Mouse (Mus musculus) MEL (cell line): Measurements from ENCODE around the gene B3galt5. TPM values are rescaled to one million over a fixed set of nuclear protein-coding genes. Genes with fewer than 3 reads are reported as not detected.

Source experiments
- DNase-seq: peaks from one replicate; pipeline ENCODE4 v3.0.0; 2011; ENCODE audit warnings: low read depth, low spot score
- H3K27ac ChIP-seq: 2 replicates; pipeline ENCODE4 v1.5.1; 2012; ENCODE audit warnings: low read depth, mild to moderate bottlenecking, control low read depth, low read length, moderate library complexity; ENCODE audit not compliant: control insufficient read depth
- H3K27me3 ChIP-seq, 2 experiments: fragments of 150-350 bp in 1 of 2; sonication (generic) in 1 of 2; 2 replicates each; pipeline ENCODE4 v1.6.1; 2012; ENCODE audit warnings: low read length in 2 of 2, mild to moderate bottlenecking in 2 of 2, improper control_type of control experiment in 1 of 2, moderate library complexity in 1 of 2; ENCODE audit not compliant: insufficient read depth in 2 of 2, control insufficient read depth in 1 of 2
- H3K36me3 ChIP-seq, 2 experiments: 2 replicates each; pipeline ENCODE4 v1.6.1; 2012 to 2014; ENCODE audit warnings: low read length in 2 of 2, improper control_type of control experiment in 1 of 2, inconsistent platforms in 1 of 2, mild to moderate bottlenecking in 1 of 2; ENCODE audit not compliant: insufficient read depth in 2 of 2, control insufficient read depth in 1 of 2
- H3K4me1 ChIP-seq, 2 experiments: fragments of 150-350 bp in 1 of 2; sonication (generic) in 1 of 2; 2 replicates each; pipeline ENCODE4 v1.6.1; 2012; ENCODE audit warnings: low read length in 2 of 2, improper control_type of control experiment in 1 of 2, mild to moderate bottlenecking in 1 of 2; ENCODE audit not compliant: insufficient read depth in 2 of 2, control insufficient read depth in 1 of 2
- H3K4me3 ChIP-seq, 2 experiments: fragments of 150-350 bp in 1 of 2; sonication (generic) in 1 of 2; 2 replicates each; pipeline ENCODE4 v1.5.1; 2012; ENCODE audit warnings: low read depth in 2 of 2, low read length in 2 of 2, mild to moderate bottlenecking in 2 of 2, moderate library complexity in 2 of 2, control low read depth in 1 of 2, improper control_type of control experiment in 1 of 2; ENCODE audit not compliant: control insufficient read depth in 1 of 2, insufficient read depth in 1 of 2
- H3K79me2 ChIP-seq: 2 replicates; pipeline ENCODE4 v1.6.1; 2012; ENCODE audit warnings: mild to moderate bottlenecking, low read length, moderate library complexity; ENCODE audit not compliant: control insufficient read depth, poor library complexity, insufficient read depth
- H3K9ac ChIP-seq: 2 replicates; pipeline ENCODE4 v1.6.1; 2012; ENCODE audit warnings: low read depth, mild to moderate bottlenecking, control low read depth, low read length, moderate library complexity; ENCODE audit not compliant: control insufficient read depth, poor library complexity, severe bottlenecking
- H3K9me3 ChIP-seq: fragments of 150-350 bp; sonication (generic); replicated peaks from 2 replicates; pipeline ENCODE4 v1.6.1; 2012; ENCODE audit warnings: mild to moderate bottlenecking, low read length, improper control_type of control experiment, moderate library complexity; ENCODE audit not compliant: insufficient read depth
- BHLHE40 ChIP-seq: IDR thresholded peaks from 2 replicates; pipeline ENCODE4 v1.6.1; 2012; ENCODE audit warnings: low read depth, mild to moderate bottlenecking, inconsistent platforms, low read length, improper control_type of control experiment, borderline replicate concordance
- CHD1 ChIP-seq: IDR thresholded peaks from 2 replicates; pipeline ENCODE4 v1.6.1; 2012; ENCODE audit warnings: low read depth, mild to moderate bottlenecking, inconsistent platforms, low read length, improper control_type of control experiment
- ETS1 ChIP-seq: IDR thresholded peaks from 2 replicates; pipeline ENCODE4 v1.6.1; 2012; ENCODE audit warnings: low read depth, mild to moderate bottlenecking, inconsistent platforms, low read length, improper control_type of control experiment, moderate library complexity
- GABPA ChIP-seq: IDR thresholded peaks from 2 replicates; pipeline ENCODE4 v1.6.1; 2012; ENCODE audit warnings: low read depth, mild to moderate bottlenecking, inconsistent platforms, low read length, improper control_type of control experiment, moderate library complexity
- GATA1 ChIP-seq: IDR thresholded peaks from 2 replicates; pipeline ENCODE4 v1.6.1; 2011; ENCODE audit warnings: low read depth, low read length, improper control_type of control experiment
- MAX ChIP-seq: IDR thresholded peaks from 2 replicates; pipeline ENCODE4 v1.6.1; 2011; ENCODE audit warnings: low read length, improper control_type of control experiment
- MAZ ChIP-seq: IDR thresholded peaks from 2 replicates; pipeline ENCODE4 v1.6.1; 2012; ENCODE audit warnings: low read depth, mild to moderate bottlenecking, inconsistent platforms, low read length, improper control_type of control experiment
- MXI1 ChIP-seq: IDR thresholded peaks from 2 replicates; pipeline ENCODE4 v1.6.1; 2011; ENCODE audit warnings: mild to moderate bottlenecking, low read depth, low read length, improper control_type of control experiment
- MYC ChIP-seq: IDR thresholded peaks from 2 replicates; pipeline ENCODE4 v1.6.1; 2011; ENCODE audit warnings: low read depth, mild to moderate bottlenecking, low read length, improper control_type of control experiment, moderate library complexity
- NELFE ChIP-seq: IDR thresholded peaks from 2 replicates; pipeline ENCODE4 v1.6.1; 2011; ENCODE audit warnings: low read depth, low read length, improper control_type of control experiment
- RCOR1 ChIP-seq: IDR thresholded peaks from 2 replicates; pipeline ENCODE4 v1.6.1; 2012; ENCODE audit warnings: low read depth, mild to moderate bottlenecking, inconsistent platforms, low read length, improper control_type of control experiment
- SIN3A ChIP-seq: IDR thresholded peaks from 2 replicates; pipeline ENCODE4 v1.6.1; 2012; ENCODE audit warnings: low read length, improper control_type of control experiment, inconsistent platforms
- SMC3 ChIP-seq: IDR thresholded peaks from 2 replicates; pipeline ENCODE4 v1.6.1; 2011; ENCODE audit warnings: low read depth, low read length, improper control_type of control experiment
- TAL1 ChIP-seq: IDR thresholded peaks from 2 replicates; pipeline ENCODE4 v1.6.1; 2012; ENCODE audit warnings: mild to moderate bottlenecking, inconsistent platforms, low read length, moderate library complexity, mixed read lengths
- TCF12 ChIP-seq: IDR thresholded peaks from 2 replicates; pipeline ENCODE4 v1.6.1; 2014; ENCODE audit warnings: low read depth, mild to moderate bottlenecking, inconsistent platforms, low read length, improper control_type of control experiment, moderate library complexity
- ZC3H11A ChIP-seq: IDR thresholded peaks from 2 replicates; pipeline ENCODE4 v1.6.1; 2012; ENCODE audit warnings: low read depth, mild to moderate bottlenecking, inconsistent platforms, low read length, improper control_type of control experiment
- ZKSCAN1 ChIP-seq: IDR thresholded peaks from 2 replicates; pipeline ENCODE4 v1.6.1; 2012; ENCODE audit warnings: low read depth, mild to moderate bottlenecking, inconsistent platforms, low read length, improper control_type of control experiment, moderate library complexity
- ZMIZ1 ChIP-seq: IDR thresholded peaks from 2 replicates; pipeline ENCODE4 v1.6.1; 2012; ENCODE audit warnings: low read depth, mild to moderate bottlenecking, inconsistent platforms, low read length, improper control_type of control experiment, moderate library complexity
- polyA plus RNA-seq, 2 experiments: library from polyadenylated mRNA; stranded (reverse) in 1 of 2; unstranded in 1 of 2; fragments of >175 nt in 1 of 2; fragments of >200 nt in 1 of 2; gene quantifications; 2 replicates each; pipeline versions ENCODE4 v1.2.1 to v1.2.4; 2012; ENCODE audit warnings: low replicate concordance in 2 of 2, low read depth in 1 of 2; ENCODE audit not compliant: insufficient read length in 2 of 2, insufficient read depth in 1 of 2, missing spikeins in 1 of 2
- total RNA-seq: library from RNA; depleted of rRNA; stranded (reverse); fragments of 300-350 nt; gene quantifications from 2 replicates; pipeline ENCODE4 v1.2.3, GENCODE M21; 2012

Gene B3galt5
- total and polyA plus RNA-seq, 3 experiments = not detected

DNA sequence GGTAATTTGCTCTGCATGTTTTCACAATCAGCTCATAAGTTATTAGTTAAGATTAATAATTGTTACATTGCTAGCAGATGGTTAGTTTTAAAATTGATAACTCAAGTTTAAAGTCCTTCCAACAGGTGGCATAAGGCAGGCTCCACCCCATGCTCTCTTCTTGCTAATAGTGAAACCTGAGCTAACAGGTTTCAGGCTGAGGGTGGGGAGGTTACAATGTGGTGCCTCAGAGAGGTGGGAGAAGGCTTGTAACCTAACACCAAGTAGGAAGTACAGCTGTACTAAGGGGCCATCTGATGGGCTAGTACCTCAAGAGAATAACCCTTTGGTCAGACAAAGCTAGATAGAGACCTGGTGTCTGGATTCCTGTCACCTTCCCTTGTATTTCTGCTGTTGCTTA lies 62.5 kb downstream of the B3galt5 start:
- Histone ChIP-seq H3K4me1 (no peaks in the 10 kb centered on the region), H3K27ac (no peak overlapping the region), H3K4me3 (no peak overlapping the region), H3K27me3 (no peaks in the 10 kb centered on the region), H3K79me2 (no peaks in the 10 kb centered on the region), H3K9ac (no peak overlapping the region), H3K36me3 (no peaks in the 10 kb centered on the region), H3K9me3 (no peaks in the 10 kb centered on the region)
- TF ChIP-seq SMC3 = no peak
- no peak for TF ChIP-seq CHD1
- no peak for TF ChIP-seq SIN3A
- no peak for TF ChIP-seq GABPA
- TF ChIP-seq RCOR1 = no peak
- no peak for TF ChIP-seq ZC3H11A
- TF ChIP-seq MAX = no peak
- no peak for TF ChIP-seq TAL1
- no peak for TF ChIP-seq MXI1
- TF ChIP-seq GATA1 = no peak
- TF ChIP-seq ZMIZ1 = no peak
- TF ChIP-seq MYC = no peak
- DNase-seq = no peak

DNA sequence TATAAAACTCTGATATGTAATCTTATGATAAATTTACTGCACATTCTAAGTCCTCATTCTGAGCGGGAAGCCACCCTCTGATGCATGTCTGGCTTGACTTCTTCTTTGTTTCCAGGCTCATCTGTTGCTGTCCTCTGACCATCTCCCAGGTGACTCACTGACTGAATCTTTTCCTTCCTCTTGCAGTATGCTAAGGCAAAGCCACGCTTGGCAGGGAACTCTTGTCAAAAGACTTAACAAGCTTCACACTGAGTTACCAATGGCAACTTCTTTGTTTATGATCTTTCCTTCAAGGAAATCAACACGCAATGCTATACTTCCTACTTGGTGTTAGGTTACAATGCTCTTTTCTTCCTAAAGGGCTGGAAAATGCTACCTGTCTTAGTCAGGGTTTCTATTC lies 63.0 kb downstream of the B3galt5 start:
- H3K79me2 ChIP-seq = no peaks in the 10 kb centered on the region
- no peak overlapping the region for H3K27ac ChIP-seq
- H3K36me3 ChIP-seq = no peaks in the 10 kb centered on the region
- DNase-seq = no peak
- no peak overlapping the region for H3K4me3 ChIP-seq
- no peaks in the 10 kb centered on the region for H3K9me3 ChIP-seq
- H3K9ac ChIP-seq = no peak overlapping the region
- TF ChIP-seq ETS1 (no peak), NELFE (no peak)
- H3K4me1 ChIP-seq = no peaks in the 10 kb centered on the region
- no peaks in the 10 kb centered on the region for H3K27me3 ChIP-seq

DNA sequence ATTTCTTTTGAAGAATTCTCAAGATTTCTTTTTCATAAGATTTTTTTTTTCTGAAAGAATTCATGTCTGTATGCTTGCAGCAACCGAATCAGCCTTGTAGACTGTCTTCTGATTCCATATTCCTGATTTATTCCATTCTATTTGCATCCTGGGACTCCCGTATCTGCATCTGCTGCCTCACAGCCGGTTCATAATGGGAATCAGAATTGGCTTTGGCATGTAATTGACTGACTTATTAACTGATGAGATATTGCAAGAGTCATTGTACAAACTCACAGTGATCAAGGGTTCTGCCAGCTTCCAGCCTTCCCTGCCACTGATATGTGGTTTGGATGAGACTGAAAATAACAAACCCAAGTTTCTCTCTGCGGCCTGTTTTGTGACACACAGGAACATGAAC lies 67.8 kb downstream of the B3galt5 start:
- H3K9ac ChIP-seq = no peak overlapping the region
- no peaks in the 10 kb centered on the region for H3K36me3 ChIP-seq
- no peak overlapping the region for H3K4me3 ChIP-seq
- no peak for DNase-seq
- no peaks in the 10 kb centered on the region for H3K4me1 ChIP-seq
- TF ChIP-seq SMC3 (no peak), ZKSCAN1 (no peak), MAZ (no peak), BHLHE40 (no peak), MXI1 (no peak), TCF12 (no peak)
- H3K79me2 ChIP-seq = no peaks in the 10 kb centered on the region
- H3K9me3 ChIP-seq = no peaks in the 10 kb centered on the region
- H3K27ac ChIP-seq = no peak overlapping the region
- H3K27me3 ChIP-seq = no peaks in the 10 kb centered on the region
